Mouse (Mus musculus) liver, embryonic 14.5 days (tissue): ENCODE measurements around the gene Rftn2.

ENCODE experiments used
- CTCF ChIP-seq: IDR thresholded peaks from 2 replicates; pipeline ENCODE4 v1.5.1; 2016; ENCODE audit warnings: antibody characterized with exemption, low read depth, control low read depth
- EP300 ChIP-seq: IDR thresholded peaks from 2 replicates; pipeline ENCODE4 v1.6.1; 2016; ENCODE audit warnings: antibody characterized with exemption, low read depth

DNA sequence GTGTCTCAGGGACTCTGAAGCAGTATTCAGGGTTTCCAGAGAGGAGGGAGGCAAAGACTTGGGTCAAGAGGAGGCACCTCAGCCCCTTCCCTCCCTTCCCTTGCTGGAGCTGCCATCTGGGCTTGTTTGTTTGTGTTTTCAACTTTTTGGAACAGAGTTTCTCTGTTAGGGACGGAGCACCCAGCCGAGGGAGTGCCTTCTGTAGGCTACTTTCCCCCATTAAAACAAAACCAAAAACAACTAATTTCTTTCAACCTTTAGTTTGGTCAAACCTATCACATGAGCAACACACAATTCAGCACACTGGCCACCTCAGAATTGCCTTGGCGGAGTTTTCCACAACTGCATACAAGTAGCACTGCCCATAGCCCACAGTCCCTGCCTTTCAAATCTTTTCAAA, 1.2 kb downstream of the Rftn2 start:
- TF ChIP-seq CTCF (no peak), EP300 (no peak)
